Mouse (Mus musculus) c-Kit-positive CD71-positive TER-119-positive erythroid progenitor cells, embryonic 14.5 days (primary cell): ENCODE results near the gene Kif13a.

Source experiments
- DNase-seq: peaks from one replicate; pipeline ENCODE4 v3.0.0-alpha.2; 2013; ENCODE audit warnings: low spot score

The Kif13a gene

GRCm38 (mm10) chr13:46835351-46835750 is 94.3 kb downstream of the Kif13a start:
- DNase-seq, result no peak

DNA sequence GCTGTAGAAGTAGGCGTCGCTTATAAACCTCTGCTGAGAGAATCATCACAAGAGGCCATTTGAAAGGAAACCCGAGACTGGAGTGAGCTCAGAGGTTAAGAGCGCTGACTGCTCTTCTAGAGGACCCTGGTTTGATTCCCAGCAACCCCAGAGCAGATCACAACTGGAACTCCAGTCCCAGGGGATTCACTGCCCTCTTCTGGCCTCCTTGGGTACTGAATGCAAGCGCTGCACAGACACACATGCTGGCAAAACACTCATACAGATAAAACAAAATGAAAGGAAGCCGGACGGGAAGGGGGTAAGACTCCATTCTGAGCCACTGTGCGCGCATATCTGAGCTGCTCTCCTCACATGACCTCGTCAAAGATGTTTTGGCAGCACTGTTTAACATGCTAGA is 94.9 kb downstream of the Kif13a start:
- DNase-seq, result no peak

- no peak for DNase-seq
Measured at GRCm38 (mm10) chr13:46833586-46833985, 96.1 kb downstream of the Kif13a start.

DNA sequence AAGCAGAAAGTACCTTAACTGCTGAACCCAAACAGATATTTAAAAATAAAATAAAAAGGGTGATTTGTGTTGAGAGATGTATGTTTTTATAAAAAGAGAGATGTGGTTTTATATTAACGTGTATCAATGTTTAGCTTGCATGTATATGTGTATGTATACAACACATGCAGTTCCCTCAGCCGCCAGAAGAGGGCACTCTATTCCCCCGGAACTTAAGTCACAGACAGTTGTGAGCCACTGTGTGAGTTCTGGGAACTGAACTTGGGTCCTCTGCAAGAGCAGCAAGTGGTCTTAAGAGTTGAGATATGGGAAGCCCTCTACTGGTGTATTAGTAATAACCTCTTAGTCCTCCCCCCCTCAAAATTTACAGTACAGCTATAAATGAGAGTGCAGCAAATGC is 96.7 kb downstream of the Kif13a start:
- peak; percentile 31 for DNase-seq

DNA sequence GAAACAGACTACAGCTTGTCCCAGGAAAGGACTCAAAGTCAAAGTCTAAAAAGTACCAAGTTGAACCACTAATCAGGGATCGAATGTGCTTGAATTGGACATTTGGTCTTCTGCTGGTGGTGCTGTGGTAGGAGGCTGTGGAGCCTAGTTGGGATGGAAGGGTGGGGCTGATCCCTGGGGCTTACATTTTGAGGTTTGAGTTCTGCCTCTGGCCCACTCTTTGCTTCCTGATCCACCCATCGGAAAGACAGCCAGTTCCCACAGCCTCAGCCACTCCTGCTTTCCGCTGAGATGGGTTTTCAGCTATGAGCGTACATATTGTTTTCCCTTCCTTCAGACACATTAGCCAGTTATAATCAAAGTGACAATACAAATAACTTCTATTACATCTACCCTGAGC is 106.4 kb downstream of the Kif13a start:
- no peak for DNase-seq

GRCm38 (mm10) chr13:46822200-46822599 is 107.5 kb downstream of the Kif13a start:
- DNase-seq, result no peak

DNA sequence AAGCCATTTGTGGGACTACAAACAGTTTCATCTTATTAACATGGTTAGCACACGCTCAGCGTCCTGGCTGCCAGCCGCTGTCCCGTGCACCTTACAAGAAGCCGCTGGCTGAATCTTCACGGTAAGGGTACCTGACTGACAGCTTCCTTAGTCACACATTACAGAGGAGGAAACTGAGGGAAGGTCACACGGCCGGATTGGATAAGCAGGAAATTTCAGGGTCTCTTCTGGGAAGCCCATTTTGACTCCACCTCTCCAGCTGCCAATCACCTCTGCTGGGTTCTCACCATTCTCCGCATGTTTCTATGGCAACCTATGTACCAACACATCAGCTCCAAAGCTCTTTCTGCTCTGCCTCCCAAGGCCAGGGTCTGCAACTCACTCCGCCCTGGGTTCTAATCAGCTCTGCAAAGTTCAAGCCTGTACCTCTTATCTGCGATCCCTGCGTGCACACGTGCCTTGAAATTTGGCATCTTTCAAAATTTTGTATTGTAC is 109.9 kb downstream of the Kif13a start:
- no peak for DNase-seq

GRCm38 (mm10) chr13:46819202-46819728 is 110.4 kb downstream of the Kif13a start:
- DNase-seq, result no peak

GRCm38 (mm10) chr13:46818374-46818773 is 111.3 kb downstream of the Kif13a start:
- no peak for DNase-seq

GRCm38 (mm10) chr13:46812648-46813184 is 117.0 kb downstream of the Kif13a start:
- DNase-seq, result no peak

DNA sequence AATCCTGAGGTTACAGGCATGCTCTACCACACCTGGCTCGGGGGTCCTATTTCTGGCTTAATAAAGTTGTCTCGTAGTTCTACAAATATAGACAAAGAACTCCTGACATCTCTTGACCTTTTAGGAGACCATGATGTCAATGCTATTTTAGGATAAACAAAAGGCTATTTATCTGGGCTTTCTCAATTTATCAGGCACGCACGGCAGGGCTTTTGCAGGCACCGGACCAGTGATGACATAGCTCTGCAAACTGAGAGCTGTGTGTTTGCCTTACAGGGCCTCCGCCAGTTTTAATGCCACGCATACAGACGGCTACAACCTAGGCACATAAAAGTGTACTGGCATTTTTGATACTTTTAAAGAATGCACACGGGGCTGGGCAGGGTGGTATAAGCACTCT is 118.0 kb downstream of the Kif13a start:
- DNase-seq, result no peak

GRCm38 (mm10) chr13:46810613-46811012 is 119.1 kb downstream of the Kif13a start:
- DNase-seq, result no peak

DNA sequence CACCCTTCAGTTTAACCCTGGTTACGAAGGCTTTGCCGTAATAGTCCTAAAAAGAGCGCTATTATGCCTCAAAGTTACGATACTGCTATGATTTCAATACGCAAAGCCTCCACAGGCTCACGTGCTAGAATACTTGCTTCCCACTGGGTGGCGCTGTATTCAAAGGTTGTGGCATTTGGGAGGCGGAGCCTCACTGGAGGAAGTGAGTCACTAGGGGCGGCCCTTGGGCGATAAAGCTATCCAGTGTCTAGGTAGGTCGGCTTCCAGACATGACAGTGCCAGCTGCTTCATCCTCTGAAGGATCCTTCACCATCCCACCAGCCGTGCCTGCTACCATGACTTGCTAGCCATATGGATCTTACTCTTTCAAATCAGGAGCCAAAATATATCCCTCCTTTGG is 119.6 kb downstream of the Kif13a start:
- DNase-seq, result peak; percentile 26

DNA sequence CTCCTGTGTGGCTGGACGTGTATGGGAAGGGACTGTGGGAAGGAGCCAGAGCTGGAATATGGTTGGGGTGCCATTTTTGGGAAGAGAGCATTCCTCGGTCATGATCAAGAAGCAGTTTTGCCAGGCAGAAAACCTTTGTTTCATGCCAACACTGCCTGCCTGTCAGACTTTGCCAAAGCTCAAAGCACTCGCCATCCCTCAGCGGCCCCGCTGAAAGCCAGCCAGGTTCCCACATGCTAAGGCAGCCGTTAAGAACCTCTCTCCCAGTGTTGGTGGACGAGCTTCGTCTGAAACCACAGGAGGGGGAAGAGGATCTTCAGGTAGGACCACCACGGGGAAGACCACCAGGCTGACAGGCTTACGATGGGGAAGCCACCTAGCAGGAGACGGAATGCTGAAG is 121.8 kb downstream of the Kif13a start:
- DNase-seq, result no peak

- no peak for DNase-seq
Measured at GRCm38 (mm10) chr13:46801196-46801595, 128.5 kb downstream of the Kif13a start.

DNA sequence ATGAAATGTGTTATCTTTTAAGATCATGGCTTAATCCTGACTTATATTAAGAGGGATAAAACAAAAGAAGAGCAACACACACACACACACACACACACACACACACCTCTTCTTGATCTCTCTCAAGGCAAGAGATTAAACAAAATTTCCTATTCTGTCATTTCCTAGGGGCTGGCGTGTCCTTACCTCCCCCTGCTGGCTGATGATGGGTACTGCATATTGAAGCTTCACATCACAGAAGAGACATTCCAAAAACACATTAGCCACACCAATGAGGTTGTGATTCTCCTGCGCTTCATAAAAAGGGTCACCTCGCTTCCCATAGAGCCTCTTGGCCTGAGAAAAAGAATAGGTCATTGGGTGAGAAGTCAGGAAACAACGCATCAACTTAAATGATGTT is 131.5 kb downstream of the Kif13a start:
- DNase-seq, result peak; percentile 44

GRCm38 (mm10) chr13:46796381-46796780 is 133.3 kb downstream of the Kif13a start:
- no peak for DNase-seq

DNA sequence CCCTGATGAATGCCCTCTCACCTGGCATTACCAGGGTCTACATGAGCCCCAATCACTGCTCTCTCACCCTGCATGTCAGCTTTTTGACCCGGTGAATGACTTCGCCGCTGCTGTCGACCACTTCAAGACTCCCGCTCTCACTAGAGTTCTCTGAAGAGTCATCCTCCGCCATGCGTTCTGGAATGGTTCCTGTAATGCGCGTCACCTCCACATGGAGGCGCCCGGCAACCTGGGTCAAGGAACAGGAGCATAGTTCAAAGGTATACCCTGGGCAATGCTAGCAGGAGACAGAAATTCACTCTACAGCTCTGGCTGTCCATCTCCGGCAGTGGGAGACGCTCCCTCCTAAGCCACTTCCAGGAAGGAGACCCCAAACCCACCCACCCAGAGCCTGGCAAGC is 135.8 kb downstream of the Kif13a start:
- no peak for DNase-seq

DNA sequence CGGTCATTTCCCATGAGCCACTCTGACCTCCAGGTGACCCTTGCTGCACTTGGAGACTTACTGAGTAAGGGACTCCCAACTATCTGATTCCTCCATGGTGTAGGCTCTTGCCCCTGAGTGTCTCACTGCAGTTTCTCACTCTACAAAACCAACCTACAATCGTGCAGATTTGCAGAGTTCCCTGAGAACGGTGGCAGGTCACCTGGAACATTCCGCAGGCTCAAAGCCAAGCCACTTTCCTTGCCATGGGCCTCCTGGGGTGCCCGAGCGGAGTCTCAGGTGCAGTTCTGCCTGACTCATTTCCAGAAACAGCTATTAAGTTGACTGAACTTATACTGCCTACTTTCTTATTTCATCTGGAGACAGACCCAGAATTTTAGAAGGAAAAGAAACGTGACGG is 141.2 kb downstream of the Kif13a start:
- DNase-seq, result no peak

DNA sequence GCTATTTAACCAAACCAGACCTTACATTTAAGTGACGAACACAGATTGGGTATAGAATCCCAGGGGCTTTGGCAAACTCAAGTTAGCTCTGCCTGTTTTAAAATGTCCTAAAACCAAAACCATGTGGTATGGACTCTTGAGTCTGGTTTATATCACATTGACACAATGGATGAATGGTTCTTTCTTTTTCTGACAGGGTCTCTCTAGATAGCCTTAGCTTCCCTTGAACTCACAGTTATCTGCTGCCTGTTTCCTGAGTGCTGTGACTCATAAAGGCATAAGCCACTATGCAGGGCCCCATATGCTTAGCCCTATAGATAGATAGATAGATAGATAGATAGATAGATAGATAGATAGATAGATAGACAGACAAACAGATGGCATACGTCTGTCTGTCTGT is 142.8 kb downstream of the Kif13a start:
- no peak for DNase-seq

- no peak for DNase-seq
Measured at GRCm38 (mm10) chr13:46786064-46786561, 143.6 kb downstream of the Kif13a start.

GRCm38 (mm10) chr13:46780379-46780778 is 149.3 kb downstream of the Kif13a start:
- DNase-seq, result no peak

DNA sequence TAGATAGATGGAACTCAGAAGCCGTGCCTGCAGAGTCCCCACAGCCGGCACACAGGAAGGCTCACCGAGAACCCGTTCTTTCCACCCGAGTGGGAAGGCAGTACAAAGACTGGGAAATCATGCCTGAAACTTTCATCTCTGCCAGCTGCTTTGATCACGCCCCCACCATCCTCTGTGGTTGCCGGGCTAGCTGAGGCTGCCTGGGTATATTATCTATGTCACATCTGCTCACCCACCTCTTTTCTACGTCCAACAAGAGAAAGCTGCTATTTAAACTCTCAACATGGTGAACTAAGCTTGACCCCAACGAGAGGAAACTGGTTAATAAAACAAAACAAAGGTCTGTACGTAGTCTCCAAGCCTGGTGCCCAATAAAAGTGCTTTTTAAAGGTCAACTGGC is 149.8 kb downstream of the Kif13a start:
- no peak for DNase-seq

GRCm38 (mm10) chr13:46777461-46777860 is 152.2 kb downstream of the Kif13a start:
- no peak for DNase-seq
